Mouse (Mus musculus): Measurements from ENCODE around the gene Gm17545.

Gm17545 gene

GRCm38 (mm10) chr9:22494203-22494807 lies 40.2 kb downstream of the Gm17545 start:
- no peak for DNase-seq (ENCODE audit: low spot score)

- DNase-seq (ENCODE audit: low spot score) = no peak
Measured at GRCm38 (mm10) chr9:22495133-22495532, 41.0 kb downstream of the Gm17545 start.

- DNase-seq (ENCODE audit: low spot score) = no peak
Measured at GRCm38 (mm10) chr9:22497021-22497767, 43.1 kb downstream of the Gm17545 start.

- no peak for DNase-seq (ENCODE audit: low spot score)
Measured at GRCm38 (mm10) chr9:22502972-22503371, 48.9 kb downstream of the Gm17545 start.

- DNase-seq (ENCODE audit: low spot score) = no peak
Measured at GRCm38 (mm10) chr9:22503581-22503980, 49.5 kb downstream of the Gm17545 start.

GRCm38 (mm10) chr9:22505574-22505973 lies 51.5 kb downstream of the Gm17545 start:
- no peak for DNase-seq (ENCODE audit: low spot score)

Measured in urinary bladder, postnatal 10 days (tissue).